Mouse (Mus musculus) brain, embryonic 14.5 days (tissue): ENCODE results near the gene Slc39a1.

Experiments used
- CTCF ChIP-seq: fragments of 200-500 bp; IDR thresholded peaks from 2 replicates; pipeline ENCODE4 v1.5.1; 2012; ENCODE audit warnings: inconsistent platforms, mild to moderate bottlenecking, moderate library complexity, borderline replicate concordance; ENCODE audit not compliant: insufficient read depth, insufficient read length; ENCODE audit errors: extremely low read depth
- POLR2A ChIP-seq: fragments of 200-500 bp; IDR thresholded peaks from 2 replicates; pipeline ENCODE4 v1.6.1; 2012; ENCODE audit warnings: mild to moderate bottlenecking, inconsistent platforms, borderline replicate concordance; ENCODE audit not compliant: poor library complexity, insufficient read depth, insufficient read length, severe bottlenecking; ENCODE audit errors: extremely low read depth

DNA sequence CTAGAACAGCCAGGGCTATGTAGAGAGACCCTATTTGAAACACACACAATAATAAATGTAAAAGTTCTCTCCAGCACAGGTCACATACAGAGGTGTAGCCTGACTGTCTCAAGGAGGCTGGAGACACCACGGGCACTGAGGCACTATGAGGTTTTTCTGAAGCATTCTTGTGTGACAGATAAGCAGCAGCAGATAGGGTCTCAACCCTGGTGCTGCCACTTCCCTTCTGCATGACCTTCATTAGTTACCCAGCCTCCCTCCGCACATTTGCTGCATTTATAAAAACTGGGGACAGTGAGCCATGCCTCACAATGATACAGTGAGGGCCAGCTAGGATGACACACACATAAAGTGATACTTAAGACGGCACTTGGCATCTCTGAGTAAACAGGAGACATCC is 25.0 kb upstream of the Slc39a1 start:
- no peak for TF ChIP-seq CTCF
- no peak for TF ChIP-seq POLR2A
